Mouse (Mus musculus): ENCODE results near the gene Igfals. TPM values are rescaled to one million over a fixed set of nuclear protein-coding genes. Genes with fewer than 3 reads are reported as not detected.
A peak's percentile ranks its signal among the peaks of the same experiment; 100 is the strongest.

Gene Igfals
- polyA plus RNA-seq, 1 experiment: not detected

GRCm38 (mm10) chr17:24855838-24856464 lies 9.8 kb upstream of the Igfals start:
- no peak overlapping the region for H3K4me3 ChIP-seq (replicated peaks; ENCODE audit: control insufficient read depth, low read depth, low read length)
- TF ChIP-seq POLR2A (IDR thresholded peaks at IDR 0.05; ENCODE audit: borderline replicate concordance, control insufficient read depth, low read depth, low read length) (no peak), CTCF (IDR thresholded peaks at IDR 0.05; ENCODE audit: control insufficient read depth, insufficient read depth, low read length) (no peak)
- WGBS: 86% methylated on average over 3 of the region's 3 CpGs
- H3K27ac ChIP-seq (ENCODE audit: control insufficient read depth, insufficient read depth, low read depth, low read length, poor library complexity): no peak overlapping the region
- peaks cover 3% of the 10 kb centered on the region; the same call in 1 of the 2 replicates for H3K4me1 ChIP-seq (ENCODE audit: control insufficient read depth, insufficient read depth, low read length)

- H3K4me1 ChIP-seq (ENCODE audit: control insufficient read depth, insufficient read depth, low read length): peaks cover 3% of the 10 kb centered on the region; the same call in 1 of the 2 replicates
- TF ChIP-seq CTCF (IDR thresholded peaks at IDR 0.05; ENCODE audit: control insufficient read depth, insufficient read depth, low read length) (no peak), POLR2A (IDR thresholded peaks at IDR 0.05; ENCODE audit: borderline replicate concordance, control insufficient read depth, low read depth, low read length) (no peak)
- no peak overlapping the region for H3K27ac ChIP-seq (ENCODE audit: control insufficient read depth, insufficient read depth, low read depth, low read length, poor library complexity)
- no peak overlapping the region for H3K4me3 ChIP-seq (replicated peaks; ENCODE audit: control insufficient read depth, low read depth, low read length)
- whole genome bisulfite sequencing: 94% methylated on average over 13 of the region's 13 CpGs
Observed at GRCm38 (mm10) chr17:24856589-24856988, 9.2 kb upstream of the Igfals start.

DNA sequence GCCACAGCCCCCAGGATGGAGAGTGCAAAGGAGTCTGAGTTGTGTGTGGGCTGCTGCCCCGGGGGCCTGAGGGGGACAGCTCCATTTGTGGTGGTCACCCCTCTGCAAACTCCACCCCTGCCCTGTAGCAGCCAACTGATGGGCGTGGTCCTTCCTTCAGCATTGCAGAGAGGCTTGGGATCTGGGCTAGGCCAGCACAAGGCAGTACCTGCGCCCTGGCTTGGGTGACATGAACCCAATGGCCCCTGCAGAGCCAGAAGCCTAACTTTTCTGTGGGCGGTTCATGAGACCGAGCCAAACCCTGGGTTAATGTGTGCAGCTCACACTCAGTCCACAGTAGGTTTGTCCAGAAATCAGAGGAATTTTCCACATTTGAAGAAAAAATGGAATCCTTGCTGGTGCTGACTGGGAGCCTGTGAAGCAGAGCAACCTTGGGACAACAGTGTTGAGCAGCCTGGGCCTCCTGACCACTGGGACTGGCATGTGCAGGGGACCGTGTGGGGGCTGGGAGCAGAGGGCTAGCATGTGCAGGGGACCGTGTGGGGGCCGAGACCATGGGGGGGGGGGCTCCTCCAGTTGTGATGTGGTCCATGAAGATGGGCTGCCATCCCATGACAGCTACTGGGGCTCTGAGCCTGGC lies 7.8 kb upstream of the Igfals start:
- Histone ChIP-seq H3K27ac (ENCODE audit: control insufficient read depth, insufficient read depth, low read depth, low read length, poor library complexity) (peak overlapping the region; percentile 69), H3K4me1 (ENCODE audit: control insufficient read depth, insufficient read depth, low read length) (peaks cover 3% of the 10 kb centered on the region; the same call in 1 of the 2 replicates), H3K4me3 (replicated peaks; ENCODE audit: control insufficient read depth, low read depth, low read length) (no peak overlapping the region)
- WGBS: 71% methylated on average over 8 of the region's 8 CpGs
- TF ChIP-seq POLR2A (IDR thresholded peaks at IDR 0.05; ENCODE audit: borderline replicate concordance, control insufficient read depth, low read depth, low read length) (0 out of 2 replicates have a peak, but pooled peaks have one; percentile 18), CTCF (IDR thresholded peaks at IDR 0.05; ENCODE audit: control insufficient read depth, insufficient read depth, low read length) (no peak)

- H3K27ac ChIP-seq (ENCODE audit: control insufficient read depth, insufficient read depth, low read depth, low read length, poor library complexity): peak overlapping the region; percentile 85
- no peak overlapping the region for H3K4me3 ChIP-seq (replicated peaks; ENCODE audit: control insufficient read depth, low read depth, low read length)
- peak; percentile 35; the same call in 1 of the 2 replicates for TF ChIP-seq POLR2A (IDR thresholded peaks at IDR 0.05; ENCODE audit: borderline replicate concordance, control insufficient read depth, low read depth, low read length)
- TF ChIP-seq CTCF (IDR thresholded peaks at IDR 0.05; ENCODE audit: control insufficient read depth, insufficient read depth, low read length): no peak
- 63% methylated on average over 6 of the region's 6 CpGs for WGBS
- peaks cover 3% of the 10 kb centered on the region; the same call in 1 of the 2 replicates for H3K4me1 ChIP-seq (ENCODE audit: control insufficient read depth, insufficient read depth, low read length)
Observed at GRCm38 (mm10) chr17:24858967-24859366, 6.8 kb upstream of the Igfals start.

GRCm38 (mm10) chr17:24860076-24860475 lies 5.7 kb upstream of the Igfals start:
- WGBS: 63% methylated on average over 8 of the region's 8 CpGs
- peaks cover 3% of the 10 kb centered on the region; the same call in 1 of the 2 replicates for H3K4me1 ChIP-seq (ENCODE audit: control insufficient read depth, insufficient read depth, low read length)
- peak overlapping the region; percentile 16 for H3K4me3 ChIP-seq (replicated peaks; ENCODE audit: control insufficient read depth, low read depth, low read length)
- peak overlapping the region; percentile 85 for H3K27ac ChIP-seq (ENCODE audit: control insufficient read depth, insufficient read depth, low read depth, low read length, poor library complexity)
- no peak for TF ChIP-seq CTCF (IDR thresholded peaks at IDR 0.05; ENCODE audit: control insufficient read depth, insufficient read depth, low read length)
- peak; percentile 69 for TF ChIP-seq POLR2A (IDR thresholded peaks at IDR 0.05; ENCODE audit: borderline replicate concordance, control insufficient read depth, low read depth, low read length)

DNA sequence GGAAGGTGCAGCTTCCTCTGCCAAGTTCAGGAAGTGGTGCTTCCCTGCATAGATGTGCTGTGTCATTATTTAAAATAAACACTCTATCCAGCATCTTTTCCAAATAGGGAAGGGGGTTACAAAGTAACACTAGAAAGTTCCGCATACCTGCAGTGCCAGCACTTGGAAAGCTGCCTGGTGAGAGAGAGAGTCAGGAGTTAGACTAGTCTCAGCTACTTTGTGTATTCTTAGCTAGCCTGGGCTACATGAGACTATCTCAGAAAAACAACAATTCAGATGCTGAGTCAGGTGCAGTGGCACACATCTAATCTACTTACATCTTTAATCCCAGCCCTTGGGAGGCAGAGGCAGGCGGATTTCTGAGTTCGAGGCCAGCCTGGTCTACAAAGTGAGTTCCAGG lies 4.0 kb upstream of the Igfals start:
- Histone ChIP-seq H3K4me3 (replicated peaks; ENCODE audit: control insufficient read depth, low read depth, low read length) (no peak overlapping the region), H3K4me1 (ENCODE audit: control insufficient read depth, insufficient read depth, low read length) (peaks cover 3% of the 10 kb centered on the region; the same call in 1 of the 2 replicates), H3K27ac (ENCODE audit: control insufficient read depth, insufficient read depth, low read depth, low read length, poor library complexity) (no peak overlapping the region)
- 94% methylated on average over 3 of the region's 3 CpGs for WGBS
- TF ChIP-seq CTCF (IDR thresholded peaks at IDR 0.05; ENCODE audit: control insufficient read depth, insufficient read depth, low read length) (no peak), POLR2A (IDR thresholded peaks at IDR 0.05; ENCODE audit: borderline replicate concordance, control insufficient read depth, low read depth, low read length) (no peak)

DNA sequence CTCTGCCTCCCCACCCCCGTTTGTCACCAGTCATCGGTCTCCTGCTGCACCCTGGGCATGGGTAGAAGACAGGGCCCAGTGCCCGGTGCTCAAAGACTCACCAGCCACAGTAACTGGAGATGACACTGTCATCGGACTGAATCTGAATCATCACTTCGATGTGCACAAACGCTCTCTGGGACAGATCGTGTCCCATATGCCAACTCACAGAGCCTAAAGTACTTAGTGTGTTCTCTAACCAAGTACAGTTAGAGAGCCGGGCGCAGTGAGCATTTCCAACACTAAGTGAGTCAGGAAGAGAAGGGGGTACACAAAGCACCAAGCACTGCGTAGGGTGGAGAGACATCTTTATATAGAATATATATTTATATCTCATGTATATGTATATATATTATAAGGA lies 2.1 kb downstream of the Igfals start:
- Histone ChIP-seq H3K27ac (ENCODE audit: control insufficient read depth, insufficient read depth, low read depth, low read length, poor library complexity) (no peak overlapping the region), H3K4me3 (replicated peaks; ENCODE audit: control insufficient read depth, low read depth, low read length) (no peak overlapping the region), H3K4me1 (ENCODE audit: control insufficient read depth, insufficient read depth, low read length) (no peaks in the 10 kb centered on the region)
- TF ChIP-seq CTCF (IDR thresholded peaks at IDR 0.05; ENCODE audit: control insufficient read depth, insufficient read depth, low read length) (no peak), POLR2A (IDR thresholded peaks at IDR 0.05; ENCODE audit: borderline replicate concordance, control insufficient read depth, low read depth, low read length) (no peak)
- 95% methylated on average over 10 of the region's 10 CpGs for WGBS

GRCm38 (mm10) chr17:24873695-24874404 lies 8.1 kb downstream of the Igfals start:
- TF ChIP-seq POLR2A (IDR thresholded peaks at IDR 0.05; ENCODE audit: borderline replicate concordance, control insufficient read depth, low read depth, low read length) (no peak), CTCF (IDR thresholded peaks at IDR 0.05; ENCODE audit: control insufficient read depth, insufficient read depth, low read length) (no peak)
- no peak overlapping the region for H3K4me3 ChIP-seq (replicated peaks; ENCODE audit: control insufficient read depth, low read depth, low read length)
- no peaks in the 10 kb centered on the region for H3K4me1 ChIP-seq (ENCODE audit: control insufficient read depth, insufficient read depth, low read length)
- no peak overlapping the region for H3K27ac ChIP-seq (ENCODE audit: control insufficient read depth, insufficient read depth, low read depth, low read length, poor library complexity)
- 53% methylated on average over 4 of the region's 4 CpGs for WGBS

Measured in bone marrow, adult 2 months (tissue).